Mouse (Mus musculus) liver, postnatal 0 days (tissue): Measurements from ENCODE around the gene Parp12. TPM values are rescaled to one million over a fixed set of nuclear protein-coding genes. Genes with fewer than 3 reads are reported as not detected.
A peak's percentile ranks its signal among the peaks of the same experiment; 100 is the strongest.

Source experiments
- ATAC-seq: fragments of 200-750 bp; cut with Nextera tagmentation; 2 replicates; pipeline ENCODE4 v1.8.0; 2017; ENCODE audit warnings: mild to moderate bottlenecking, moderate library complexity
- DNase-seq: peaks from one replicate; pipeline ENCODE4 v3.0.0-alpha.2; 2016
- H3K27ac ChIP-seq: fragments of 300-500 bp; sonication (generic); 2 replicates; pipeline ENCODE4 v1.5.1; 2014; ENCODE audit warnings: antibody characterized with exemption, moderate library complexity, mild to moderate bottlenecking, low read depth
- H3K27me3 ChIP-seq: fragments of 300-500 bp; sonication (generic); 2 replicates; pipeline ENCODE4 v1.6.1; 2014; ENCODE audit warnings: low read length, control low read depth, mixed read lengths; ENCODE audit not compliant: insufficient read depth
- H3K36me3 ChIP-seq: fragments of 300-500 bp; sonication (generic); replicated peaks from 2 replicates; pipeline ENCODE4 v1.6.1; 2014; ENCODE audit warnings: mild to moderate bottlenecking, control low read depth, low read length, moderate library complexity, mixed read lengths; ENCODE audit not compliant: insufficient read depth
- H3K4me1 ChIP-seq: fragments of 300-500 bp; sonication (generic); 2 replicates; pipeline ENCODE4 v1.6.1; 2014; ENCODE audit warnings: antibody characterized with exemption, mild to moderate bottlenecking, control low read depth; ENCODE audit not compliant: insufficient read depth
- H3K4me2 ChIP-seq: fragments of 300-500 bp; sonication (generic); 2 replicates; pipeline ENCODE4 v1.6.1; 2014; ENCODE audit warnings: low read depth, mild to moderate bottlenecking, low read length, moderate library complexity, mixed read lengths
- H3K4me3 ChIP-seq: fragments of 300-500 bp; sonication (generic); 2 replicates; pipeline ENCODE4 v1.5.1; 2014; ENCODE audit warnings: low read depth, low read length
- H3K9ac ChIP-seq: fragments of 300-500 bp; sonication (generic); replicated peaks from 2 replicates; pipeline ENCODE4 v1.6.1; 2014; ENCODE audit warnings: mild to moderate bottlenecking, moderate library complexity
- H3K9me3 ChIP-seq: fragments of 300-500 bp; sonication (generic); 2 replicates; pipeline ENCODE4 v1.6.1; 2016; ENCODE audit warnings: mild to moderate bottlenecking, control low read depth, low read length, mixed read lengths
- CTCF ChIP-seq: sonication (generic); IDR thresholded peaks from 2 replicates; pipeline ENCODE4 v1.5.1; 2016; ENCODE audit warnings: antibody characterized with exemption, low read depth
- EP300 ChIP-seq: IDR thresholded peaks from 2 replicates; pipeline ENCODE4 v1.6.1; 2016; ENCODE audit warnings: antibody characterized with exemption, low read depth, mild to moderate bottlenecking
- WGBS: fragments of 180-500 bp; shearing (Covaris S2); extraction: QIAGEN DNeasy Blood & Tissue Kit; methylation state at CpG from one replicate; pipeline ENCODE4 v1.1.7; 2014; ENCODE audit not compliant: insufficient replicate concordance; 5-methylcytosine and 5-hydroxymethylcytosine counted together
- polyA plus RNA-seq: library from polyadenylated mRNA; unstranded; fragments of >200 nt; fragmentation: Nextera tagmentation; extraction: Ambion mirVana; gene quantifications from 2 replicates; pipeline ENCODE4 v1.2.1, GENCODE M21; 2015

The Parp12 gene
- 6.9 and 7.9 TPM in 2 replicates for polyA plus RNA-seq

DNA sequence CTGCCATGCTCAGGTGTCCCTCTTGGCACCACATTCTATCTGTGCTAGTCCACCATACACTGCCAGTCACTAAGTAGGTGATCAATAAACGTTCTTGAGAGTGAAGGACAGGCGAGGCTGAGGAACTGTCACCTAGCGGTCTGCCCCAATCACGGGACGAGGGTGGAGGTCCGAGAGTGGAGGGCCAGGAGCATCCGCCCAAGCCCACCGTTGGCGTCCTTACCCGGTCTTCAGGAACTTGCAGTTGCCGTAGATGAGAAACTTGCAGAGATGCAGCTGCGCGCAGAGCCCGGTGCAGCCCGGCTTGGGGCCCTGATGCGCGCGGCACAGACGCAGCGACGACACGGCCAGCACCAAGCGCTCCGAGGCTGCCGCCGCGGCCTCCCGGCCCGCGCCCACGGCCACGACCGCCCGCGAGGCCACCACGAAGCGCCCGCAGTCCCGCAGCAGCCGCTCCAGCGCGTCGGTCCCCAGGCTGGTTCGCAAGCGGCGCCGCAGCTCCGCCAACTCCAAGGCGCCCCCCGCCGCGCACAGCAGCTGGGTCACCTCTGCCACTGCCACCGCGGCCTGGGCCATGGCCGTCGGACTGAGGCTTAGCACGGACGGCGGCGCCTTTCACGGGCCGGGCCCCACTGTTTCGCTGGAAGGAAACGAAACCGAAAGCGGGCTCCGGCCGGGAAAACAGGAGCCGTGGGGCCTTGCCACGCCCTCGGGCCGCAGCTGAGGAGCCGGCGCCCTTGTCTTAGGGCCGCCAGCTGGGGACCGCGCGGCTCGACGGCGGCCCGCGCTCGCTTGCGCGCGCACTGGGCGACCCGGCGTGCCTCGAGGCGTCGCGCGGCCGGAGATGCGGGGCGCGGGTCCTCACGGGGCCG is at the start of gene Parp12:
TSS of gene Parp12 (minus strand) at position 766 of the 872 bp plus-strand sequence.
- H3K27me3 ChIP-seq, result no peaks in the 10 kb centered on the region; the same call in 1 of the 2 replicates

GRCm38 (mm10) chr6:39164891-39165290 is 46.7 kb upstream of the Parp12 start:
- Histone ChIP-seq H3K4me2 (no peak overlapping the region), H3K27me3 (no peaks in the 10 kb centered on the region), H3K36me3 (peaks cover 45% of the 10 kb centered on the region), H3K27ac (no peak overlapping the region), H3K4me1 (no peaks in the 10 kb centered on the region), H3K9ac (no peak overlapping the region), H3K4me3 (no peak overlapping the region), H3K9me3 (no peaks in the 10 kb centered on the region)
- ATAC-seq, result no peak
- 100% methylated on average over 1 of the region's 1 CpGs for WGBS
- TF ChIP-seq EP300 (no peak), CTCF (no peak)
- no peak for DNase-seq

More for the DNA sequence above, at the start of gene Parp12:
- Histone ChIP-seq H3K4me1 (peaks cover 25% of the 10 kb centered on the region), H3K36me3 (0 out of 2 replicates have a peak, but pooled peaks cover 2% of the 10 kb centered on the region), H3K4me3 (peak within 1 kb of the TSS; percentile 88), H3K9ac (peak within 1 kb of the TSS; percentile 86), H3K9me3 (no peaks in the 10 kb centered on the region), H3K4me2 (peak within 1 kb of the TSS; percentile 75), H3K27ac (peak within 1 kb of the TSS; percentile 91)
- TF ChIP-seq CTCF (no peak), EP300 (no peak)
- WGBS, result 3% methylated on average over 98 of the region's 101 CpGs
- peak; percentile 88 for DNase-seq
- peak; percentile 90 for ATAC-seq

DNA sequence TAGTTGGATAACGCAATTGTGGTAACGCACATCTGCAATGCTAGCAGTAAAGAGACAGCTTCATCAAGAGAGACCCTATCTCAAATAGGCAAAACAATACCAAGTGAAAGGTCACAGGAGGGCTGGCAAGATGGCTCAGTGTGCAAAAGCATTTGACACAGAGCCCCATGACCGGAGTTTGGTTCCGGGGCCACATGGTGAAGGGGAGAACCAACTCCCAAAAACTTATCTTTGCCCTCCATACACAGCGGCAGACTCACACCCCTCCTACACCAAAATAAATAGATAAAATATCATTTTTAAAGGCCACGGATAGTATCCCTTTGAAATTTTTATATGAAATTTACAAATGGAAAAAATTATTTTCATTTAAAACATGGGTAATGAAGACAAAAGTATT is 43.8 kb upstream of the Parp12 start:
- 73% methylated on average over 6 of the region's 6 CpGs for WGBS
- Histone ChIP-seq H3K27ac (no peak overlapping the region), H3K36me3 (peaks cover 31% of the 10 kb centered on the region), H3K9ac (no peak overlapping the region), H3K4me3 (no peak overlapping the region), H3K4me2 (no peak overlapping the region), H3K9me3 (no peaks in the 10 kb centered on the region), H3K4me1 (no peaks in the 10 kb centered on the region), H3K27me3 (no peaks in the 10 kb centered on the region)
- ATAC-seq (no peak), DNase-seq (no peak)
- TF ChIP-seq EP300, result no peak
- TF ChIP-seq CTCF, result no peak

DNA sequence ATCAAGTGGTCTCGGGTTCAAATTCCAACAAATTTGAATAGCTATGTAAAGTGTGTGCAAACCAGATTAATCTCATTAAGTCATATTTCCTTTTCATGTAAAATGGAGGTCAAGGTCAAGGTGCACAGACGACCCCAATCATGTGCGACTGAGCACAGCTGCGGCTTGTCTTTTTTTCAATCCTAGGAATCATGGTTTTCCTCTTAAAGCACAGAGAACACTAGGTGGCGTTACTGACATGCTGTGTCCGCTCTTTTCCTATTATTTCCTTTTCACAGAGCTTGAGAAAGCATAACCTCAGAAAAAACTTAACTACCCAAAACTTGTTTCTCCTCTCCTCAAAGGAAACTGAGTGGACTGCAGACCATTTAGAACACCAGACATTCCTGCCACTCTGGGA is 27.9 kb upstream of the Parp12 start:
- no peaks in the 10 kb centered on the region for H3K9me3 ChIP-seq
- H3K36me3 ChIP-seq, result peaks cover 80% of the 10 kb centered on the region
- DNase-seq (no peak), ATAC-seq (no peak)
- no peak overlapping the region for H3K4me3 ChIP-seq
- 70% methylated on average over 6 of the region's 6 CpGs for WGBS
- H3K27ac ChIP-seq, result no peak overlapping the region
- H3K4me2 ChIP-seq, result no peak overlapping the region
- no peaks in the 10 kb centered on the region for H3K27me3 ChIP-seq
- no peaks in the 10 kb centered on the region for H3K4me1 ChIP-seq
- H3K9ac ChIP-seq, result no peak overlapping the region
- no peak for TF ChIP-seq EP300
- TF ChIP-seq CTCF, result peak; percentile 51

GRCm38 (mm10) chr6:39132556-39132955 is 14.4 kb upstream of the Parp12 start:
- TF ChIP-seq EP300 (no peak), CTCF (no peak)
- 76% methylated on average over 5 of the region's 5 CpGs for WGBS

GRCm38 (mm10) chr6:39131480-39131879 is 13.3 kb upstream of the Parp12 start:
- H3K27me3 ChIP-seq, result no peaks in the 10 kb centered on the region
- H3K36me3 ChIP-seq, result peaks cover 13% of the 10 kb centered on the region
- ATAC-seq (no peak), DNase-seq (no peak)
- H3K9ac ChIP-seq, result no peak overlapping the region
- H3K4me2 ChIP-seq, result no peak overlapping the region
- no peak overlapping the region for H3K27ac ChIP-seq
- H3K4me1 ChIP-seq, result no peaks in the 10 kb centered on the region
- H3K9me3 ChIP-seq, result no peaks in the 10 kb centered on the region
- H3K4me3 ChIP-seq, result no peak overlapping the region
- TF ChIP-seq EP300 (no peak), CTCF (no peak)
- 56% methylated on average over 4 of the region's 4 CpGs for WGBS

More at GRCm38 (mm10) chr6:39132556-39132955, 14.4 kb upstream of the Parp12 start:
- H3K4me3 ChIP-seq, result no peak overlapping the region
- no peak overlapping the region for H3K9ac ChIP-seq
- peaks cover 18% of the 10 kb centered on the region for H3K36me3 ChIP-seq
- H3K4me2 ChIP-seq, result no peak overlapping the region
- DNase-seq (no peak), ATAC-seq (no peak)
- H3K9me3 ChIP-seq, result no peaks in the 10 kb centered on the region
- no peaks in the 10 kb centered on the region for H3K27me3 ChIP-seq
- no peak overlapping the region for H3K27ac ChIP-seq
- H3K4me1 ChIP-seq, result no peaks in the 10 kb centered on the region
